7 mouse cellular contexts compared by ENCODE assay signal in genomic region chr5:118028191-118029034, GRCm38 (mm10). TPM values are rescaled to one million over a fixed set of nuclear protein-coding genes. Genes with fewer than 3 reads are reported as not detected.
DNase-seq lines count a peak whose midpoint lies in the region; ATAC-seq lines count a peak whose summit lies in the region.

No protein-coding gene starts in this region.

- peak; percentile 49 for ATAC-seq in CD4-positive, CD25-positive, alpha-beta regulatory T cell, adult 4 months
- ATAC-seq in forebrain, embryonic 13.5 days = no peak
- peak; percentile 43 for ATAC-seq in inflammation-experienced regulatory T-cells, adult 6 months

- H3K4me3 ChIP-seq in forebrain, embryonic 13.5 days = peak overlapping the region; percentile 67
- peak overlapping the region; percentile 100 for H3K4me3 ChIP-seq in megakaryocyte, embryonic 14.5 days (replicated peaks)

- no peaks in the 10 kb centered on the region for H3K36me3 ChIP-seq in forebrain, embryonic 13.5 days (ENCODE audit: poor library complexity, severe bottlenecking)
- H3K36me3 ChIP-seq in megakaryocyte, embryonic 14.5 days (replicated peaks; ENCODE audit: low read length) = peaks cover 28% of the 10 kb centered on the region

- H3K4me1 ChIP-seq in forebrain, embryonic 13.5 days = peaks cover 50% of the 10 kb centered on the region
- H3K4me1 ChIP-seq in megakaryocyte, embryonic 14.5 days = peaks cover 79% of the 10 kb centered on the region

- H3K27me3 ChIP-seq in forebrain, embryonic 13.5 days = peaks cover 60% of the 10 kb centered on the region
- H3K27me3 ChIP-seq in megakaryocyte, embryonic 14.5 days (replicated peaks) = peaks cover 24% of the 10 kb centered on the region

- under 1% methylated on average over 74 of the region's 79 CpGs for WGBS in forebrain, embryonic 13.5 days

- no peaks in the 10 kb centered on the region for H3K9me3 ChIP-seq in forebrain, embryonic 13.5 days (replicated peaks)
- H3K9me3 ChIP-seq in megakaryocyte, embryonic 14.5 days = no peaks in the 10 kb centered on the region

- H3K9ac ChIP-seq in forebrain, embryonic 13.5 days = peak overlapping the region; percentile 67

- peak overlapping the region; percentile 99 for H3K4me2 ChIP-seq in forebrain, embryonic 13.5 days

- peak; percentile 25 for DNase-seq in ES-CJ7 (ENCODE audit: low read depth, low spot score)
- peak; percentile 39 for DNase-seq in thymus, postnatal 25 days
- DNase-seq in yolk sac, embryonic 10.5 days (ENCODE audit: low spot score) = no peak

- no peak overlapping the region for H3K27ac ChIP-seq in forebrain, embryonic 13.5 days

RNA-seq across cellular contexts. Expression of gene Tesc, which starts 0.9 kb away (rescaled TPM):
- polyA plus RNA-seq in CD4-positive, CD25-positive, alpha-beta regulatory T cell, adult 4 months (2017; shearing (Covaris generic)) = 1 to 10 TPM; 2.9 to 7.7 TPM
- 4.5 and 5.2 TPM in 2 replicates for polyA plus RNA-seq in forebrain, embryonic 13.5 days (2015; fragmentation: Nextera tagmentation; extraction: Ambion mirVana)
- 1 to 10 TPM; 3.2 to 6.1 (median 5.5) TPM for polyA plus RNA-seq in inflammation-experienced regulatory T-cells, adult 6 months (2017; shearing (Covaris generic))
- 940 and 1,036 TPM in 2 replicates for polyA plus RNA-seq in megakaryocyte, embryonic 14.5 days (2012; ENCODE audit: insufficient read depth, low replicate concordance)

RNA-seq across cellular contexts. Expression of gene Fbxo21, which starts 51.9 kb away (rescaled TPM):
- polyA plus RNA-seq in CD4-positive, CD25-positive, alpha-beta regulatory T cell, adult 4 months (2017; shearing (Covaris generic)) = 10 to 100 TPM in 1 of 2 experiments, 1 to 10 TPM in 1; 7.9 to 12.5 TPM
- polyA plus RNA-seq in forebrain, embryonic 13.5 days (2015; fragmentation: Nextera tagmentation; extraction: Ambion mirVana) = 141 and 154 TPM in 2 replicates
- polyA plus RNA-seq in inflammation-experienced regulatory T-cells, adult 6 months (2017; shearing (Covaris generic)) = 10 to 100 TPM in 1 of 3 experiments, 1 to 10 TPM in 2; 8.3 to 15.6 (median 9.3) TPM
- polyA plus RNA-seq in megakaryocyte, embryonic 14.5 days (2012; ENCODE audit: insufficient read depth, low replicate concordance) = 3.1 and 3.6 TPM in 2 replicates

Comparison
In these comparisons a context has a peak if more than half of its experiments do, and no peak if none do; other contexts are left out.
1. RNA of gene Tesc, which starts 0.9 kb away (polyA plus RNA-seq): 940 to 1,036 TPM in megakaryocyte, embryonic 14.5 days; 2.9 to 7.7 TPM in CD4-positive, CD25-positive, alpha-beta regulatory T cell, adult 4 months, 3.2 to 6.1 TPM in inflammation-experienced regulatory T-cells, adult 6 months and 4.5 to 5.2 TPM in forebrain, embryonic 13.5 days; every median in the first group is over 100 times any median in the second.